Mouse (Mus musculus) urinary bladder, postnatal 14 days (tissue): ENCODE measurements around the gene Trabd2b.

Source experiments
- DNase-seq: peaks from one replicate; pipeline ENCODE4 v3.0.0; 2021; ENCODE audit warnings: low spot score

Gene Trabd2b

GRCm38 (mm10) chr4:114605670-114606069 is 199.1 kb downstream of the Trabd2b start:
- no peak for DNase-seq

- no peak for DNase-seq
These were observed 201.3 kb downstream of the Trabd2b start for GRCm38 (mm10) chr4:114607873-114608272.

GRCm38 (mm10) chr4:114609297-114609696 is 202.8 kb downstream of the Trabd2b start:
- no peak for DNase-seq

- DNase-seq: no peak
These were observed 204.8 kb downstream of the Trabd2b start for GRCm38 (mm10) chr4:114611166-114611929.

GRCm38 (mm10) chr4:114612032-114612431 is 205.5 kb downstream of the Trabd2b start:
- DNase-seq: no peak

GRCm38 (mm10) chr4:114612827-114613226 is 206.3 kb downstream of the Trabd2b start:
- no peak for DNase-seq

GRCm38 (mm10) chr4:114614086-114614485 is 207.6 kb downstream of the Trabd2b start:
- no peak for DNase-seq

- no peak for DNase-seq
These were observed 209.2 kb downstream of the Trabd2b start for GRCm38 (mm10) chr4:114615765-114616164.

- DNase-seq: no peak
These were observed 216.4 kb downstream of the Trabd2b start for GRCm38 (mm10) chr4:114622929-114623328.

GRCm38 (mm10) chr4:114624114-114624910 is 217.8 kb downstream of the Trabd2b start:
- DNase-seq: no peak

GRCm38 (mm10) chr4:114625357-114625756 is 218.8 kb downstream of the Trabd2b start:
- no peak for DNase-seq

GRCm38 (mm10) chr4:114625920-114626319 is 219.4 kb downstream of the Trabd2b start:
- DNase-seq: no peak

GRCm38 (mm10) chr4:114627674-114628293 is 221.3 kb downstream of the Trabd2b start:
- no peak for DNase-seq

GRCm38 (mm10) chr4:114635889-114636288 is 229.4 kb downstream of the Trabd2b start:
- DNase-seq: peak; percentile 70

- no peak for DNase-seq
These were observed 229.8 kb downstream of the Trabd2b start for GRCm38 (mm10) chr4:114636324-114636723.

GRCm38 (mm10) chr4:114637120-114637519 is 230.6 kb downstream of the Trabd2b start:
- DNase-seq: no peak

- DNase-seq: no peak
These were observed 235.9 kb downstream of the Trabd2b start for GRCm38 (mm10) chr4:114642469-114642868.

- no peak for DNase-seq
These were observed 237.2 kb downstream of the Trabd2b start for GRCm38 (mm10) chr4:114643679-114644208.

- no peak for DNase-seq
These were observed 238.8 kb downstream of the Trabd2b start for GRCm38 (mm10) chr4:114645341-114645740.

GRCm38 (mm10) chr4:114646825-114647681 is 240.5 kb downstream of the Trabd2b start:
- DNase-seq: no peak

- DNase-seq: peak; percentile 78
These were observed 241.2 kb downstream of the Trabd2b start for GRCm38 (mm10) chr4:114647689-114648088.
